Mouse (Mus musculus): ENCODE results near the gene Chchd5. TPM values are rescaled to one million over a fixed set of nuclear protein-coding genes. Genes with fewer than 3 reads are reported as not detected.
A peak's percentile ranks its signal among the peaks of the same experiment; 100 is the strongest.

The Chchd5 gene
- total RNA-seq, 2 experiments from 2014 or later, result 12.1 to 14.1 TPM

- Histone ChIP-seq H3K27ac (no peak overlapping the region), H3K4me3 (no peak overlapping the region)
- TF ChIP-seq CTCF (conservative IDR thresholded peaks at IDR 0.05), result no peak
- no peak for DNase-seq (ENCODE audit: low spot score in 2 of 2)
These were observed 7.5 kb upstream of the Chchd5 start for GRCm38 (mm10) chr2:129121986-129122385.

- TF ChIP-seq CTCF (conservative IDR thresholded peaks at IDR 0.05), result no peak
- Histone ChIP-seq H3K4me3 (peak overlapping the region; percentile 80), H3K27ac (peak overlapping the region; percentile 97)
- DNase-seq (ENCODE audit: low spot score in 2 of 2), result no peak
These were observed 566 bp downstream of the Chchd5 start for GRCm38 (mm10) chr2:129129987-129130545.

- DNase-seq (ENCODE audit: low spot score in 2 of 2), result no peak
- TF ChIP-seq CTCF (conservative IDR thresholded peaks at IDR 0.05), result no peak
- Histone ChIP-seq H3K27ac (peak overlapping the region; percentile 97), H3K4me3 (peak overlapping the region; percentile 80; the same call in 1 of the 2 replicates)
These were observed 1.3 kb downstream of the Chchd5 start for GRCm38 (mm10) chr2:129130776-129131175.

GRCm38 (mm10) chr2:129132231-129132630 is 2.7 kb downstream of the Chchd5 start:
- no peak for DNase-seq (ENCODE audit: low spot score in 2 of 2)
- peak; percentile 57 for TF ChIP-seq CTCF (conservative IDR thresholded peaks at IDR 0.05)
- Histone ChIP-seq H3K27ac (no peak overlapping the region), H3K4me3 (no peak overlapping the region)

GRCm38 (mm10) chr2:129133006-129133805 is 3.7 kb downstream of the Chchd5 start:
- Histone ChIP-seq H3K4me3 (no peak overlapping the region), H3K27ac (peak overlapping the region; percentile 63)
- DNase-seq (ENCODE audit: low spot score in 2 of 2), result peak; percentile 55 to 77
- no peak for TF ChIP-seq CTCF (conservative IDR thresholded peaks at IDR 0.05)

- TF ChIP-seq CTCF (conservative IDR thresholded peaks at IDR 0.05), result no peak
- peak; percentile 43 to 73 for DNase-seq (ENCODE audit: low spot score in 2 of 2)
- Histone ChIP-seq H3K27ac (peak overlapping the region; percentile 67), H3K4me3 (no peak overlapping the region)
These were observed 10.4 kb downstream of the Chchd5 start for GRCm38 (mm10) chr2:129139906-129140305.

GRCm38 (mm10) chr2:129148836-129149235 is 19.3 kb downstream of the Chchd5 start:
- no peak for DNase-seq (ENCODE audit: low spot score in 2 of 2)
- TF ChIP-seq CTCF (conservative IDR thresholded peaks at IDR 0.05), result no peak
- no peak overlapping the region for H3K27ac ChIP-seq
- no peak overlapping the region for H3K4me3 ChIP-seq

GRCm38 (mm10) chr2:129150386-129150785 is 20.9 kb downstream of the Chchd5 start:
- no peak for DNase-seq (ENCODE audit: low spot score in 2 of 2)
- no peak overlapping the region for H3K27ac ChIP-seq
- no peak for TF ChIP-seq CTCF (conservative IDR thresholded peaks at IDR 0.05)

GRCm38 (mm10) chr2:129151111-129151510 is 21.6 kb downstream of the Chchd5 start:
- DNase-seq (ENCODE audit: low spot score in 2 of 2), result no peak
- no peak for TF ChIP-seq CTCF (conservative IDR thresholded peaks at IDR 0.05)
- H3K27ac ChIP-seq, result no peak overlapping the region
- no peak overlapping the region for H3K4me3 ChIP-seq

More at GRCm38 (mm10) chr2:129150386-129150785, 20.9 kb downstream of the Chchd5 start:
- H3K4me3 ChIP-seq, result no peak overlapping the region

- no peak overlapping the region for H3K27ac ChIP-seq
- TF ChIP-seq CTCF (conservative IDR thresholded peaks at IDR 0.05), result no peak
- DNase-seq (ENCODE audit: low spot score in 2 of 2), result no peak
- H3K4me3 ChIP-seq, result no peak overlapping the region
These were observed 23.3 kb downstream of the Chchd5 start for GRCm38 (mm10) chr2:129152751-129153150.

GRCm38 (mm10) chr2:129164815-129165214 is 35.3 kb downstream of the Chchd5 start:
- Histone ChIP-seq H3K4me3 (no peak overlapping the region), H3K27ac (no peak overlapping the region)
- no peak for TF ChIP-seq CTCF (conservative IDR thresholded peaks at IDR 0.05)
- no peak for DNase-seq (ENCODE audit: low spot score in 2 of 2)

GRCm38 (mm10) chr2:129166466-129167463 is 37.3 kb downstream of the Chchd5 start:
- no peak for DNase-seq (ENCODE audit: low spot score in 2 of 2)
- Histone ChIP-seq H3K4me3 (no peak overlapping the region), H3K27ac (no peak overlapping the region)
- no peak for TF ChIP-seq CTCF (conservative IDR thresholded peaks at IDR 0.05)

- DNase-seq (ENCODE audit: low spot score in 2 of 2), result no peak
- no peak overlapping the region for H3K27ac ChIP-seq
- no peak overlapping the region for H3K4me3 ChIP-seq
- no peak for TF ChIP-seq CTCF (conservative IDR thresholded peaks at IDR 0.05)
These were observed 43.9 kb downstream of the Chchd5 start for GRCm38 (mm10) chr2:129173386-129173785.

Measured in layer of hippocampus, adult 2 months (tissue).